Mouse (Mus musculus) erythroblast, embryonic 14.5 days (primary cell): ENCODE data around the gene Zfp386.

ENCODE experiments used
- GATA1 ChIP-seq: IDR thresholded peaks from 2 replicates; pipeline ENCODE4 v1.6.1; 2012; ENCODE audit warnings: low read length, inconsistent platforms, mixed read lengths
- TAL1 ChIP-seq: IDR thresholded peaks from 3 replicates; pipeline ENCODE4 v1.6.1; 2012; ENCODE audit warnings: low read length, inconsistent platforms, mixed read lengths

DNA sequence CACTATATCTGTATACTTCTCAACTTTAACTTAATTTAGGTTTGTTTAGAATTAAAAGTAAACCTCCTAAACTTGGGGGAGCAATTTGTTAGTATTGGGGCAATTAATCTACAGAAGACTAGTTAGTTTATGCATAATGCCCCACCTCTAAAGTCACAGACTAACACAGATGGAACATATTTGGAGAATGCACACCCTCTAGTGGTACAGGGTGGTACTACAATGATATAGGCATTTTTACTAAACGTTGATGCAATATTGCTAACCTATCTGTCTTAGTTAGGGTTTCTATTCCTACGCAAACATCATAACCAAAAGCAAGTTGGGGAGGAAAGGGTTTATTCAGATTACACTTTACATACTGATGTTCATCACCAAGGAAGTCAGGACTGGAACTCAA is 19.4 kb upstream of the Zfp386 start:
- TF ChIP-seq GATA1 (no peak), TAL1 (no peak)
